Mouse (Mus musculus): ENCODE measurements around the gene Rpp38. TPM values are rescaled to one million over a fixed set of nuclear protein-coding genes. Genes with fewer than 3 reads are reported as not detected.

The Rpp38 gene
- polyA plus RNA-seq (2017; shearing (Covaris generic)): 10 to 100 TPM; 15.2 to 21.5 TPM

GRCm38 (mm10) chr2:3332484-3333242, at the start of gene Rpp38:
Gene Rpp38 (minus strand): TSS chr2:3332643.

GRCm38 (mm10) chr2:3335611-3336301, 3.3 kb upstream of the Rpp38 start, which contains the start of gene Acbd7:
Gene Acbd7 (plus strand): TSS chr2:3336168.

GRCm38 (mm10) chr2:3283602-3284472, 48.6 kb downstream of the Rpp38 start, which contains the start of gene Nmt2:
Gene Nmt2 (plus strand): TSS chr2:3284212.

Other genes starting within 250 kb of the Rpp38 start
- under 1 TPM in 1 of 2 experiments, not detected in 1; 0.18 TPM for gene Fam171a1, start 218.4 kb downstream of the Rpp38 start, polyA plus RNA-seq (2017; shearing (Covaris generic))
- gene Nmt2, start 48.4 kb downstream of the Rpp38 start, polyA plus RNA-seq (2017; shearing (Covaris generic)): 1 to 10 TPM; 8.4 to 9.2 TPM
- gene Acbd7, start 3.5 kb upstream of the Rpp38 start, polyA plus RNA-seq (2017; shearing (Covaris generic)): under 1 TPM in 1 of 2 experiments, not detected in 1; 0.92 TPM
- not detected for gene Olah, start 64.6 kb upstream of the Rpp38 start, polyA plus RNA-seq (2017; shearing (Covaris generic))
- gene Meig1, start 90.0 kb upstream of the Rpp38 start, polyA plus RNA-seq (2017; shearing (Covaris generic)): not detected
- gene Dclre1c, start 91.5 kb upstream of the Rpp38 start, polyA plus RNA-seq (2017; shearing (Covaris generic)): 10 to 100 TPM; 15.3 to 16.8 TPM
- 1 to 10 TPM; 1.7 to 1.9 TPM for gene Suv39h2, start 142.4 kb upstream of the Rpp38 start, polyA plus RNA-seq (2017; shearing (Covaris generic))
- 1 to 10 TPM; 4.1 to 4.5 TPM for gene Gm45902, start 180.1 kb upstream of the Rpp38 start, polyA plus RNA-seq (2017; shearing (Covaris generic))
- 100 to 1,000 TPM; 103 to 117 TPM for gene Hspa14, start 180.2 kb upstream of the Rpp38 start, polyA plus RNA-seq (2017; shearing (Covaris generic))
- under 1 TPM; 0.13 to 0.33 TPM for gene Cdnf, start 180.4 kb upstream of the Rpp38 start, polyA plus RNA-seq (2017; shearing (Covaris generic))
- 100 to 1,000 TPM; 330 to 424 TPM for gene Fam107b, start 237.8 kb upstream of the Rpp38 start, polyA plus RNA-seq (2017; shearing (Covaris generic))